Mouse (Mus musculus) heart, adult 2 months (tissue): Measurements from ENCODE around the gene Grsf1. TPM values are rescaled to one million over a fixed set of nuclear protein-coding genes. Genes with fewer than 3 reads are reported as not detected.
A peak's percentile ranks its signal among the peaks of the same experiment; 100 is the strongest.

Source experiments
- DNase-seq, 2 experiments: peaks; one replicate each; pipeline ENCODE4 v3.0.0; 2021
- H3K27ac ChIP-seq: fragments of 200-600 bp; 2 replicates; pipeline ENCODE4 v1.8.1; 2022
- H3K27me3 ChIP-seq: fragments of 200-500 bp; 2 replicates; pipeline ENCODE4 v1.6.1; 2012; ENCODE audit warnings: mild to moderate bottlenecking, low read length, inconsistent platforms, mixed read lengths; ENCODE audit not compliant: control insufficient read depth, insufficient read depth
- H3K36me3 ChIP-seq: fragments of 200-500 bp; 2 replicates; pipeline ENCODE4 v1.6.1; 2012; ENCODE audit warnings: low read length, inconsistent platforms; ENCODE audit not compliant: control insufficient read depth, insufficient read depth
- H3K4me1 ChIP-seq: fragments of 200-500 bp; 2 replicates; pipeline ENCODE4 v1.6.1; 2011; ENCODE audit warnings: low read length; ENCODE audit not compliant: control insufficient read depth, insufficient read depth
- H3K4me3 ChIP-seq: fragments of 200-600 bp; 2 replicates; pipeline ENCODE4 v1.8.1; 2022
- H3K79me2 ChIP-seq: fragments of 200-500 bp; replicated peaks from 2 replicates; pipeline ENCODE4 v1.6.1; 2012; ENCODE audit warnings: mild to moderate bottlenecking, inconsistent platforms, low read length, moderate library complexity, mixed read lengths; ENCODE audit not compliant: control insufficient read depth, insufficient read depth
- H3K9ac ChIP-seq: fragments of 200-500 bp; 2 replicates; pipeline ENCODE4 v1.6.1; 2012; ENCODE audit warnings: low read depth, mild to moderate bottlenecking, control low read depth, inconsistent platforms, low read length, mixed read lengths
- CTCF ChIP-seq: fragments of 200-600 bp; IDR thresholded peaks from 2 replicates; pipeline ENCODE4 v1.8.1; 2022; ENCODE audit warnings: antibody characterized with exemption, mild to moderate bottlenecking, moderate library complexity
- EP300 ChIP-seq: fragments of 200-500 bp; IDR thresholded peaks from 2 replicates; pipeline ENCODE4 v1.6.1; 2011; ENCODE audit warnings: low read depth, low read length, control low read depth; ENCODE audit not compliant: insufficient read depth
- POLR2A ChIP-seq: fragments of 200-500 bp; IDR thresholded peaks from 2 replicates; pipeline ENCODE4 v1.6.1; 2011; ENCODE audit warnings: mild to moderate bottlenecking, low read depth, low read length, control low read depth; ENCODE audit not compliant: insufficient read depth
- WGBS: fragments of 180-500 bp; shearing (Covaris S2); methylation state at CpG from one replicate; pipeline ENCODE4 v1.1.7; 2018; 5-methylcytosine and 5-hydroxymethylcytosine counted together
- intact Hi-C: fragments of 180-260 bp; cut with DNase I; formaldehyde crosslinking; loops from one replicate; pipeline ENCODE4 v1.15.1; 2025
- polyA plus RNA-seq: library from polyadenylated mRNA; depleted of rRNA; stranded (reverse); fragments of >200 nt; gene quantifications from 2 replicates; pipeline ENCODE4 v1.2.3, GENCODE M21; 2012
- total RNA-seq, 2 experiments: library from RNA; stranded (reverse); gene quantifications; 2 replicates each; pipeline ENCODE4 v1.2.3; 2021

The Grsf1 gene
- total and polyA plus RNA-seq, 3 experiments: 63.6 to 211 (median 187) TPM

DNA sequence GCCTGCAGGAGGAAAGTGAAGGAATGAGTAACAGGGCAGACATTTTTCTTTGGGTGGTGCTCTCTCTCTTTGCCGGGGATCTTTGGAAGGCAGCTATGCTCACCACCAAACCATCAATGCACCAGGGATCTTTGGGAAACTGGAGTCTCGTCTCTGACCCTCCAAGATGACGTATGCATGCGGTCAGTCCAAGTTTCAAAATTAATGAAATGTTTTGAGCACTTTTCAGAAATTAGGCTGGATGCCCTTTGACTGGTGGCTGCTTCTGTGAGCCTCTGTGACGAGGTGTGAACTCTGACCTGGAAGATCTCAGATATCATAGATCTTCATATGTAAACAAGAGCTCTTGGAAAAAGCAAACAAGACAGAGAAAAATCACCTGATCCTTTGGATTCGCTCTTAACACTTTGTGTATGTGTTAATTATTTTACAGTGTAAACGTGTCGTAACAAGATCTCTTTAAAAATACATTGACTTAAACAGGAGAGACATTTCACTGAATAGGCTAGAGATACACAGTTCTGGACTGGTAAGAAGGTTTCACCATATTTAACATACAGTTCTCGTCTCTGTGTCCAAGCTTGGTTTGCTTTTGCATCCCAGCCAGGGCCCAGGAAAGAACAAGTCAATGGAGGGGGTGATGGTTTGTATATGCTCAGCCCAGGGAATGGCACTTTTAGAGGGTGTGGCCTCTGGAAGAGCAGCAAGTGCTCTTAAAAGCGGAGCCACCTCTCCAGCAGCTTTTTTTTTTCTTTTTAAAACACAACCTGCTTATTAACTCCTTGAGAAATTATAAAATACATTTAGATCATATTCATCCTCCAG, 14.9 kb upstream of the Grsf1 start:
- intact Hi-C loops: no loop called here
- no peak overlapping the region for H3K4me3 ChIP-seq
- WGBS: 72% methylated on average over 10 of the region's 10 CpGs
- H3K79me2 ChIP-seq: no peaks in the 10 kb centered on the region
- no peak overlapping the region for H3K9ac ChIP-seq
- no peaks in the 10 kb centered on the region for H3K4me1 ChIP-seq
- H3K36me3 ChIP-seq: no peaks in the 10 kb centered on the region
- no peak overlapping the region for H3K27ac ChIP-seq
- no peak for TF ChIP-seq EP300
- no peak for DNase-seq
- H3K27me3 ChIP-seq: no peaks in the 10 kb centered on the region

GRCm38 (mm10) chr5:88689279-88689938, 13.4 kb upstream of the Grsf1 start:
- Histone ChIP-seq H3K27me3 (0 out of 2 replicates have a peak, but pooled peaks cover 3% of the 10 kb centered on the region), H3K79me2 (no peaks in the 10 kb centered on the region), H3K36me3 (no peaks in the 10 kb centered on the region), H3K4me3 (no peak overlapping the region), H3K9ac (no peak overlapping the region), H3K27ac (no peak overlapping the region), H3K4me1 (no peaks in the 10 kb centered on the region)
- DNase-seq: no peak
- intact Hi-C loops: loop anchor here (5.0 kb wide), 1 partner anchor 698 kb away; no protein-coding TSS in a partner anchor
- no peak for TF ChIP-seq EP300
- TF ChIP-seq CTCF: peak; percentile 83
- TF ChIP-seq POLR2A: no peak
- 67% methylated on average over 3 of the region's 3 CpGs for WGBS

GRCm38 (mm10) chr5:88688583-88689187, 12.7 kb upstream of the Grsf1 start:
- 62% methylated on average over 15 of the region's 15 CpGs for WGBS
- no peak for DNase-seq
- Histone ChIP-seq H3K79me2 (no peaks in the 10 kb centered on the region), H3K36me3 (no peaks in the 10 kb centered on the region), H3K4me3 (no peak overlapping the region), H3K27me3 (0 out of 2 replicates have a peak, but pooled peaks cover 3% of the 10 kb centered on the region), H3K4me1 (no peaks in the 10 kb centered on the region), H3K9ac (no peak overlapping the region), H3K27ac (no peak overlapping the region)
- TF ChIP-seq EP300 (no peak), CTCF (no peak), POLR2A (no peak)
- intact Hi-C loops: loop anchor here (5.0 kb wide), 1 partner anchor 699 kb away; no protein-coding TSS in a partner anchor

- Histone ChIP-seq H3K27me3 (0 out of 2 replicates have a peak, but pooled peaks cover 3% of the 10 kb centered on the region), H3K79me2 (no peaks in the 10 kb centered on the region), H3K4me3 (no peak overlapping the region), H3K36me3 (no peaks in the 10 kb centered on the region), H3K4me1 (no peaks in the 10 kb centered on the region), H3K9ac (no peak overlapping the region), H3K27ac (no peak overlapping the region)
- intact Hi-C loops: loop anchor here (5.0 kb wide), 1 partner anchor 699 kb away; no protein-coding TSS in a partner anchor
- DNase-seq: no peak
- WGBS: 66% methylated on average over 8 of the region's 8 CpGs
- TF ChIP-seq POLR2A (no peak), EP300 (no peak), CTCF (no peak)
Measured at GRCm38 (mm10) chr5:88687996-88688406, 12.0 kb upstream of the Grsf1 start.

DNA sequence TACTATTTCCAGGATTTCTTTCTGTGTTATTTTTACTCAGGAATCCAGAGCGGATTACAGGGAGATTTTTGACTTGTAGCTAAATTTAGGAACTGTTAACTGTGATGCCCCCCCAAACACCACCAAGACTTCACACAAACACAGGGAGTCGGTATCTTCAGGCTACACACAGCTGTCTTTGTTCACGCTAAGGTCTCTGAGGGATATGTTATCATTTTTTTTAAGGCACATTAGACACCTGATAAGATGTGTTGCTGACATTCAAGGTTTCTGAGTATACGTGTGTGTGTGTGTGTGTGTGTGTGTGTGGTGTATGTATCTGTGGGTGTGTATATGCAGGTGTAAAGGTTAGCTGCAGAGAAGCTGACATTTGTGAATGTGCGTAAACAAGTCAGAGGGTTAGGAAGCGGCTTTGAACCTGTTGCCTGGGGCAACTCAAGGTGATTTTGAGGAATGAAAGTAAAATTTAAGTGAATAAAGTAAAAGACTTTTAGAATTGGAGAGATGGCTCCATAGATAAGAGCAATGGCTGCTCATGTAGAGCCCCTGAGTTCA, 9.9 kb upstream of the Grsf1 start:
- 0 out of 2 replicates have a peak, but pooled peaks cover 3% of the 10 kb centered on the region for H3K27me3 ChIP-seq
- H3K4me1 ChIP-seq: no peaks in the 10 kb centered on the region
- 44% methylated on average over 6 of the region's 6 CpGs for WGBS
- no peak for DNase-seq
- intact Hi-C loops: loop anchor here (5.0 kb wide), 1 partner anchor 701 kb away; no protein-coding TSS in a partner anchor
- H3K27ac ChIP-seq: no peak overlapping the region
- no peak for TF ChIP-seq CTCF
- TF ChIP-seq POLR2A: no peak
- TF ChIP-seq EP300: no peak
- no peaks in the 10 kb centered on the region for H3K79me2 ChIP-seq
- no peak overlapping the region for H3K4me3 ChIP-seq
- no peaks in the 10 kb centered on the region for H3K36me3 ChIP-seq
- no peak overlapping the region for H3K9ac ChIP-seq
